Mouse (Mus musculus) forebrain, embryonic 15.5 days (tissue): ENCODE data around the gene Gab2. TPM values are rescaled to one million over a fixed set of nuclear protein-coding genes. Genes with fewer than 3 reads are reported as not detected.

Experiments used
- ATAC-seq: fragments of 200-750 bp; cut with Nextera tagmentation; replicated peaks from 2 replicates; pipeline ENCODE4 v1.8.0; 2017; ENCODE audit warnings: mild to moderate bottlenecking, moderate TSS enrichment, moderate library complexity
- H3K27ac ChIP-seq: fragments of 300-500 bp; sonication (generic); replicated peaks from 2 replicates; pipeline ENCODE4 v1.5.1; 2015; ENCODE audit warnings: mild to moderate bottlenecking, inconsistent platforms
- H3K27me3 ChIP-seq: fragments of 300-500 bp; sonication (generic); 2 replicates; pipeline ENCODE4 v1.6.1; 2015; ENCODE audit warnings: inconsistent platforms
- H3K36me3 ChIP-seq: fragments of 300-500 bp; sonication (generic); 2 replicates; pipeline ENCODE4 v1.6.1; 2015; ENCODE audit warnings: mild to moderate bottlenecking, inconsistent platforms
- H3K4me1 ChIP-seq: fragments of 300-500 bp; sonication (generic); 2 replicates; pipeline ENCODE4 v1.6.1; 2015; ENCODE audit warnings: inconsistent platforms
- H3K4me2 ChIP-seq: fragments of 300-500 bp; sonication (generic); replicated peaks from 2 replicates; pipeline ENCODE4 v1.6.1; 2015; ENCODE audit warnings: mild to moderate bottlenecking, inconsistent platforms
- H3K4me3 ChIP-seq: fragments of 300-500 bp; sonication (generic); 2 replicates; pipeline ENCODE4 v1.5.1; 2015; ENCODE audit warnings: mild to moderate bottlenecking, inconsistent platforms
- H3K9ac ChIP-seq: fragments of 300-500 bp; sonication (generic); replicated peaks from 2 replicates; pipeline ENCODE4 v1.6.1; 2015; ENCODE audit warnings: mild to moderate bottlenecking, inconsistent platforms
- H3K9me3 ChIP-seq: fragments of 300-500 bp; sonication (generic); 2 replicates; pipeline ENCODE4 v1.6.1; 2016; ENCODE audit warnings: inconsistent platforms
- WGBS: fragments of 180-500 bp; shearing (Covaris S2); methylation state at CpG from one replicate; pipeline ENCODE4 v1.1.7; 2015; ENCODE audit warnings: mixed read lengths; 5-methylcytosine and 5-hydroxymethylcytosine counted together
- polyA plus RNA-seq: library from polyadenylated mRNA; unstranded; fragments of >200 nt; fragmentation: Nextera tagmentation; extraction: Ambion mirVana; gene quantifications from 2 replicates; pipeline ENCODE4 v1.2.1, GENCODE M21; 2015

The Gab2 gene
- polyA plus RNA-seq, 1 experiment from 2014 or later: 13.9 TPM

GRCm38 (mm10) chr7:97296986-97297385 lies 215.6 kb downstream of the Gab2 start:
- WGBS: 58% methylated on average over 2 of the region's 2 CpGs
- no peaks in the 10 kb centered on the region for H3K27me3 ChIP-seq
- no peak overlapping the region for H3K27ac ChIP-seq
- no peaks in the 10 kb centered on the region for H3K4me1 ChIP-seq
- H3K4me2 ChIP-seq: no peak overlapping the region
- no peak for ATAC-seq
- H3K4me3 ChIP-seq: no peak overlapping the region
- H3K9ac ChIP-seq: no peak overlapping the region
- peaks cover 11% of the 10 kb centered on the region; the same call in 1 of the 2 replicates for H3K36me3 ChIP-seq
- no peaks in the 10 kb centered on the region for H3K9me3 ChIP-seq

GRCm38 (mm10) chr7:97297466-97297865 lies 216.1 kb downstream of the Gab2 start:
- 0% methylated on average over 2 of the region's 2 CpGs for WGBS
- no peak overlapping the region for H3K4me3 ChIP-seq
- H3K9ac ChIP-seq: no peak overlapping the region
- H3K4me2 ChIP-seq: no peak overlapping the region
- no peaks in the 10 kb centered on the region for H3K4me1 ChIP-seq
- H3K27me3 ChIP-seq: no peaks in the 10 kb centered on the region
- H3K27ac ChIP-seq: no peak overlapping the region
- H3K36me3 ChIP-seq: peaks cover 14% of the 10 kb centered on the region; the same call in 1 of the 2 replicates
- H3K9me3 ChIP-seq: no peaks in the 10 kb centered on the region
- peak; percentile 63; the same call in 1 of the 2 replicates for ATAC-seq

- H3K4me2 ChIP-seq: no peak overlapping the region
- H3K9ac ChIP-seq: no peak overlapping the region
- no peaks in the 10 kb centered on the region for H3K4me1 ChIP-seq
- no peak overlapping the region for H3K27ac ChIP-seq
- H3K36me3 ChIP-seq: peaks cover 22% of the 10 kb centered on the region; the same call in 1 of the 2 replicates
- no peak for ATAC-seq
- no peak overlapping the region for H3K4me3 ChIP-seq
- no peaks in the 10 kb centered on the region for H3K27me3 ChIP-seq
- no peaks in the 10 kb centered on the region for H3K9me3 ChIP-seq
- 96% methylated on average over 2 of the region's 2 CpGs for WGBS
Measured at GRCm38 (mm10) chr7:97298279-97298678, 216.9 kb downstream of the Gab2 start.

GRCm38 (mm10) chr7:97298943-97299342 lies 217.6 kb downstream of the Gab2 start:
- Histone ChIP-seq H3K4me2 (no peak overlapping the region), H3K9ac (no peak overlapping the region), H3K4me3 (no peak overlapping the region), H3K36me3 (peaks cover 25% of the 10 kb centered on the region; the same call in 1 of the 2 replicates), H3K9me3 (no peaks in the 10 kb centered on the region), H3K27ac (no peak overlapping the region), H3K4me1 (no peaks in the 10 kb centered on the region), H3K27me3 (no peaks in the 10 kb centered on the region)
- WGBS: 82% methylated on average over 6 of the region's 6 CpGs
- no peak for ATAC-seq

- Histone ChIP-seq H3K4me2 (no peak overlapping the region), H3K27me3 (no peaks in the 10 kb centered on the region), H3K9me3 (no peaks in the 10 kb centered on the region), H3K27ac (no peak overlapping the region), H3K4me3 (no peak overlapping the region), H3K4me1 (no peaks in the 10 kb centered on the region), H3K36me3 (peaks cover 43% of the 10 kb centered on the region), H3K9ac (no peak overlapping the region)
- ATAC-seq: no peak
- WGBS: 93% methylated on average over 2 of the region's 2 CpGs
Measured at GRCm38 (mm10) chr7:97300914-97301313, 219.5 kb downstream of the Gab2 start.

GRCm38 (mm10) chr7:97301321-97301720 lies 219.9 kb downstream of the Gab2 start:
- no peaks in the 10 kb centered on the region for H3K4me1 ChIP-seq
- no peak for ATAC-seq
- no peak overlapping the region for H3K9ac ChIP-seq
- H3K27me3 ChIP-seq: no peaks in the 10 kb centered on the region
- no peak overlapping the region for H3K4me2 ChIP-seq
- H3K36me3 ChIP-seq: peaks cover 45% of the 10 kb centered on the region
- 84% methylated on average over 8 of the region's 8 CpGs for WGBS
- H3K27ac ChIP-seq: no peak overlapping the region
- H3K4me3 ChIP-seq: no peak overlapping the region
- no peaks in the 10 kb centered on the region for H3K9me3 ChIP-seq

- H3K4me1 ChIP-seq: no peaks in the 10 kb centered on the region
- ATAC-seq: no peak
- 89% methylated on average over 4 of the region's 4 CpGs for WGBS
- H3K9me3 ChIP-seq: no peaks in the 10 kb centered on the region
- H3K4me2 ChIP-seq: no peak overlapping the region
- no peaks in the 10 kb centered on the region for H3K27me3 ChIP-seq
- no peak overlapping the region for H3K27ac ChIP-seq
- no peak overlapping the region for H3K9ac ChIP-seq
- H3K4me3 ChIP-seq: no peak overlapping the region
- H3K36me3 ChIP-seq: peaks cover 52% of the 10 kb centered on the region
Measured at GRCm38 (mm10) chr7:97302261-97302660, 220.9 kb downstream of the Gab2 start.

- no peak overlapping the region for H3K4me2 ChIP-seq
- H3K36me3 ChIP-seq: peaks cover 56% of the 10 kb centered on the region
- no peaks in the 10 kb centered on the region for H3K27me3 ChIP-seq
- no peak overlapping the region for H3K27ac ChIP-seq
- no peaks in the 10 kb centered on the region for H3K4me1 ChIP-seq
- no peaks in the 10 kb centered on the region for H3K9me3 ChIP-seq
- no peak overlapping the region for H3K4me3 ChIP-seq
- no peak overlapping the region for H3K9ac ChIP-seq
- no peak for ATAC-seq
- 86% methylated on average over 4 of the region's 4 CpGs for WGBS
Measured at GRCm38 (mm10) chr7:97302876-97303275, 221.5 kb downstream of the Gab2 start.

GRCm38 (mm10) chr7:97303614-97304013 lies 222.2 kb downstream of the Gab2 start:
- H3K9me3 ChIP-seq: no peaks in the 10 kb centered on the region
- H3K9ac ChIP-seq: no peak overlapping the region
- H3K36me3 ChIP-seq: peaks cover 63% of the 10 kb centered on the region
- no peak overlapping the region for H3K4me2 ChIP-seq
- H3K27me3 ChIP-seq: no peaks in the 10 kb centered on the region
- WGBS: 82% methylated on average over 2 of the region's 2 CpGs
- no peak overlapping the region for H3K27ac ChIP-seq
- no peak for ATAC-seq
- no peak overlapping the region for H3K4me3 ChIP-seq
- H3K4me1 ChIP-seq: no peaks in the 10 kb centered on the region

- Histone ChIP-seq H3K27me3 (no peaks in the 10 kb centered on the region), H3K4me1 (no peaks in the 10 kb centered on the region)
Measured at GRCm38 (mm10) chr7:97304471-97304870, 223.1 kb downstream of the Gab2 start.

GRCm38 (mm10) chr7:97305206-97305605 lies 223.8 kb downstream of the Gab2 start:
- H3K4me3 ChIP-seq: no peak overlapping the region
- peaks cover 73% of the 10 kb centered on the region for H3K36me3 ChIP-seq
- no peak for ATAC-seq
- WGBS: 90% methylated on average over 4 of the region's 4 CpGs
- no peak overlapping the region for H3K27ac ChIP-seq
- H3K9me3 ChIP-seq: no peaks in the 10 kb centered on the region
- H3K4me1 ChIP-seq: no peaks in the 10 kb centered on the region
- no peak overlapping the region for H3K9ac ChIP-seq
- H3K4me2 ChIP-seq: no peak overlapping the region
- no peaks in the 10 kb centered on the region for H3K27me3 ChIP-seq

More at GRCm38 (mm10) chr7:97304471-97304870, 223.1 kb downstream of the Gab2 start:
- H3K4me3 ChIP-seq: no peak overlapping the region
- H3K4me2 ChIP-seq: no peak overlapping the region
- no peaks in the 10 kb centered on the region for H3K9me3 ChIP-seq
- no peak overlapping the region for H3K9ac ChIP-seq
- H3K36me3 ChIP-seq: peaks cover 70% of the 10 kb centered on the region
- ATAC-seq: no peak
- H3K27ac ChIP-seq: no peak overlapping the region

- Histone ChIP-seq H3K36me3 (peaks cover 82% of the 10 kb centered on the region), H3K27ac (no peak overlapping the region), H3K4me2 (no peak overlapping the region), H3K4me1 (no peaks in the 10 kb centered on the region), H3K27me3 (no peaks in the 10 kb centered on the region), H3K9me3 (no peaks in the 10 kb centered on the region), H3K9ac (no peak overlapping the region), H3K4me3 (no peak overlapping the region)
- ATAC-seq: no peak
- 93% methylated on average over 2 of the region's 2 CpGs for WGBS
Measured at GRCm38 (mm10) chr7:97306813-97307212, 225.4 kb downstream of the Gab2 start.

GRCm38 (mm10) chr7:97307546-97307945 lies 226.2 kb downstream of the Gab2 start:
- H3K9ac ChIP-seq: no peak overlapping the region
- no peak for ATAC-seq
- no peaks in the 10 kb centered on the region for H3K27me3 ChIP-seq
- WGBS: 94% methylated on average over 1 of the region's 1 CpGs
- no peak overlapping the region for H3K4me3 ChIP-seq
- no peak overlapping the region for H3K4me2 ChIP-seq
- H3K36me3 ChIP-seq: peaks cover 76% of the 10 kb centered on the region
- H3K4me1 ChIP-seq: no peaks in the 10 kb centered on the region
- no peak overlapping the region for H3K27ac ChIP-seq
- H3K9me3 ChIP-seq: no peaks in the 10 kb centered on the region
